Mouse (Mus musculus) adrenal gland, postnatal 36 days (tissue): Measurements from ENCODE around the gene 1700109H08Rik. TPM values are rescaled to one million over a fixed set of nuclear protein-coding genes. Genes with fewer than 3 reads are reported as not detected.
"Not testable (repeated sequence)": the region's sequence is repeated elsewhere in the genome, so short reads cannot be mapped to it uniquely, and the experiment has no call there.

Experiments used
- DNase-seq, 2 experiments: peaks; one replicate each; pipeline ENCODE4 v3.0.0; 2021; ENCODE audit warnings: mixed read lengths in 1 of 2
- total RNA-seq, 2 experiments: library from RNA; stranded (reverse); gene quantifications; 2 replicates each; pipeline ENCODE4 v1.2.3; 2021

The 1700109H08Rik gene
- total RNA-seq, 2 experiments from 2014 or later, result 1.5 to 2.4 TPM

- DNase-seq, result no peak
Measured at GRCm38 (mm10) chr5:3598766-3599165, 27.4 kb downstream of the 1700109H08Rik start.

- DNase-seq, result peak; percentile 11 to 16
Measured at GRCm38 (mm10) chr5:3600298-3600697, 28.9 kb downstream of the 1700109H08Rik start.

- no peak for DNase-seq
Measured at GRCm38 (mm10) chr5:3600790-3601189, 29.4 kb downstream of the 1700109H08Rik start.

- DNase-seq, result peak in 1 of 2 experiments; percentile 67
Measured at GRCm38 (mm10) chr5:3607114-3607513, 35.7 kb downstream of the 1700109H08Rik start.

GRCm38 (mm10) chr5:3609241-3609640 lies 37.9 kb downstream of the 1700109H08Rik start:
- DNase-seq, result peak; percentile 13 to 36

- not testable (repeated sequence) for DNase-seq
Measured at GRCm38 (mm10) chr5:3611835-3612234, 40.5 kb downstream of the 1700109H08Rik start.

GRCm38 (mm10) chr5:3620486-3620885 lies 49.1 kb downstream of the 1700109H08Rik start:
- peak in 1 of 2 experiments; percentile 12 for DNase-seq

- no peak for DNase-seq
Measured at GRCm38 (mm10) chr5:3630055-3630454, 58.7 kb downstream of the 1700109H08Rik start.

- no peak for DNase-seq
Measured at GRCm38 (mm10) chr5:3631512-3632271, 60.3 kb downstream of the 1700109H08Rik start.

GRCm38 (mm10) chr5:3632285-3632684 lies 60.9 kb downstream of the 1700109H08Rik start:
- no peak for DNase-seq

- no peak for DNase-seq
Measured at GRCm38 (mm10) chr5:3633315-3633714, 61.9 kb downstream of the 1700109H08Rik start.

GRCm38 (mm10) chr5:3633951-3634350 lies 62.6 kb downstream of the 1700109H08Rik start:
- DNase-seq, result peak in 1 of 2 experiments; percentile 26

Other genes with a start within 250 kb of the 1700109H08Rik start
- 10 to 100 TPM; 16.3 to 20.4 TPM for gene Cdk6, start 230.1 kb upstream of the 1700109H08Rik start, total RNA-seq
- gene Fam133b, start 27.7 kb upstream of the 1700109H08Rik start, total RNA-seq, result 10 to 100 TPM; 23.3 to 30.9 TPM
- 10 to 100 TPM; 21.7 to 45.7 TPM for gene Pex1, start 24.5 kb downstream of the 1700109H08Rik start, total RNA-seq
- 1 to 10 TPM; 8.1 to 9.4 TPM for gene Rbm48, start 25.0 kb downstream of the 1700109H08Rik start, total RNA-seq
- not detected for gene Tmbim7, start 79.6 kb downstream of the 1700109H08Rik start, total RNA-seq
- 100 to 1,000 TPM; 141 to 152 TPM for gene Gatad1, start 85.6 kb downstream of the 1700109H08Rik start, total RNA-seq
- gene Ankib1, start 231.4 kb downstream of the 1700109H08Rik start, total RNA-seq, result 10 to 100 TPM; 70.4 to 88.3 TPM
- gene Krit1, start 231.6 kb downstream of the 1700109H08Rik start, total RNA-seq, result 10 to 100 TPM; 50.5 to 50.6 TPM